Mouse (Mus musculus) layer of hippocampus, adult 2 months (tissue): ENCODE measurements around the gene Cald1. TPM values are rescaled to one million over a fixed set of nuclear protein-coding genes. Genes with fewer than 3 reads are reported as not detected.

ENCODE experiments used
- DNase-seq, 2 experiments: peaks; one replicate each; pipeline ENCODE4 v3.0.0; 2022; ENCODE audit warnings: low spot score in 2 of 2
- H3K27ac ChIP-seq: fragments of 200-600 bp; 2 replicates; pipeline ENCODE4 v1.8.1; 2022
- H3K4me3 ChIP-seq: fragments of 200-600 bp; 2 replicates; pipeline ENCODE4 v1.8.1; 2022; ENCODE audit warnings: mild to moderate bottlenecking
- CTCF ChIP-seq: fragments of 200-600 bp; conservative IDR thresholded peaks from 2 replicates; pipeline ENCODE4 v1.8.1; 2022; ENCODE audit warnings: antibody characterized with exemption, mild to moderate bottlenecking, moderate library complexity
- total RNA-seq, 2 experiments: library from RNA; stranded (reverse); gene quantifications; 2 replicates each; pipeline ENCODE4 v1.2.3; 2021

The Cald1 gene
- total RNA-seq, 2 experiments from 2014 or later, result 32.9 to 38.8 TPM

DNA sequence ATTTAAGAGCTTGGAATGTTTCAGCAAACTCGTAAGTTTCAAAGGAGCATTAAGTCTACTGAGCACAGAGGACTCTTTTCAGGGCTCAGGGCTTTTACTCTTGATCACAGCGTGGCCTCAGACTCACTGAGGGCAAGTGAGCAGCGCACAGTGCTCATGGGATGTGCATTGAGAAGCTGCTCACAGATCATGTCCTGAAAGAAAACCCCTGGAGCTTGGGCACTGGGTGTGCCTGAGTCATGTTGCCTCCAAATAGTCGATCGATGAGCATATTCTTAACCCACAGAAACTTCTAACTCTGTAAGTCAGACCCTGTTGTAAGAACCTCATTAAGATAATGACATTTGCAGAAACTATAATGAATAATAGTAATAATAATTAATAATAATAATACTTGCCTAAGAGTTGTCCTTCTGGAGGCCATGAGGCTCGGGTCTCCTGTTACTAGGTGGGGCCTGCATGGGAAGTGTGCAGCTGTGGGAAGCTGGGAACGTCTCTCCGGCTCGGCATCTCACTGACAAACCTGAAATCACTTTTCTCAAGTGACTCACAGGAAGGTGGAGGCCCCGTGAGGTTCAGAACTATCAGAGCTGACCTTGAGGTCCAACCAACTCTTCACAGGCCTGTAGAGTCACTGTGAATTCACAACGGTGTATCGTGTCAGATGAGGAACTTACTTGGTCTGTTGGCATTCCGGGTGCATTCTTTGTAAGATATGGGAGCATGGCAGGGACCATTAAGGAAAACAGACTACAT, 136.8 kb downstream of the Cald1 start:
- Histone ChIP-seq H3K27ac (no peak overlapping the region), H3K4me3 (no peak overlapping the region)
- no peak for TF ChIP-seq CTCF
- no peak for DNase-seq

DNA sequence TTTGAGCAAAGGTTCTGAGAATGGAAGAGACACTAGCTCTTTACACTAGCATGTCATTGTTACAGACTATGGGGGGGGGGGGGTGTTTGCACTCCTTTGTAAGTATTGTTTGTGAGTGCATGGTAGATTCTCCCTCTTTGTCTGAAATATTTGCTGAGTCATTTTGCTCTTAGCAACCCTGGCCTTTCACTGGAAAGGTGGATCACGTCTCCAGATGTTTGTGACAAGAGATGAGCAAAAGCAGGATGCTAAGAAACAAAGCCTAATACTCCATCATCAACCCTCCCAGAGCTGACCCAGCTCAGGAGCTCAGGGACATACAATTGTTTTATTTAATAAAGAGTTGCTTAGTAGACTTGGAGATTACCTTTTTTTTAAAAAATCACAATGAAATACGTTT, 138.6 kb downstream of the Cald1 start:
- no peak for TF ChIP-seq CTCF
- no peak overlapping the region for H3K4me3 ChIP-seq
- DNase-seq, result no peak
- peak overlapping the region; percentile 53; the same call in 1 of the 2 replicates for H3K27ac ChIP-seq

DNA sequence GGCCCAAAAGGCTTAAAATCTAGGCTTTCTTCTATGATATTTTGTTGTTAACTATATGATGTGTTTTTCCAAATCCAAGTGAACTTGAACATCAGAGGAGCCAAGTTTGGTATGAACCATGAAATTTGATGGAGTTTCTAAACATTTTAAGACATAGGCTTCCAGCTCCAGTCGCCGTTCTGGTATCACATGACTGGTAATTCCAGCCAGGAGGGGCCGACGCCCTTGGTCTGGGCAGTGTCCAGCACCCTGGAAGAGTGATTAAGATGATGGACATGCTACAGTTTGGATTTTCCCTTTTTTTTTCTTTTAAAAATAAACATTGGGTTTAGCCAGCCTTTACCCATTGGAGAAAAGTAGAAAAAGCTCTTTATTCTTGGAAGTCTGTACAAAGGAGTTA, 145.6 kb downstream of the Cald1 start:
- Histone ChIP-seq H3K4me3 (no peak overlapping the region), H3K27ac (no peak overlapping the region)
- no peak for TF ChIP-seq CTCF
- no peak for DNase-seq

DNA sequence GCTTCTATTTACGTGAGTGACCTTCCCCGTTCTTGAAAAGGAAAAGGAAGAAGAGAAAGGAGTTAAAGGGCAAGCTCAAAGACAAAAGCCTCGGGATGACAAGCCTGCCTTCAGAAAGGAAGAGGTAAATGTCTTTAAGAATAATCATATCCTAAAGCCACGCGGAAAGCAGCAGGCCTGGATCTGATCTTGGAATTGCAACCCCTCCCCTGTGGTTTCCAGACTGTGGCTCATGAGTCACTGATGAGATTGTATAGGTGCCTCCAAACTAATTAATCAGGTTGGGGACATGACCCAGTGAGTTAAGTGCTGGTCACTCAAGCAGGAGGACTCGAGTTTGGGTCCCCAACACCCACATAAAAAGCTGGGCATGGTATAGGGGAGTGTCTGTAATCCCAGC, 149.5 kb downstream of the Cald1 start:
- no peak overlapping the region for H3K4me3 ChIP-seq
- DNase-seq, result no peak
- no peak overlapping the region for H3K27ac ChIP-seq
- no peak for TF ChIP-seq CTCF

GRCm38 (mm10) chr6:34748566-34748965, 150.3 kb downstream of the Cald1 start:
- no peak overlapping the region for H3K4me3 ChIP-seq
- no peak for DNase-seq
- no peak for TF ChIP-seq CTCF
- no peak overlapping the region for H3K27ac ChIP-seq

DNA sequence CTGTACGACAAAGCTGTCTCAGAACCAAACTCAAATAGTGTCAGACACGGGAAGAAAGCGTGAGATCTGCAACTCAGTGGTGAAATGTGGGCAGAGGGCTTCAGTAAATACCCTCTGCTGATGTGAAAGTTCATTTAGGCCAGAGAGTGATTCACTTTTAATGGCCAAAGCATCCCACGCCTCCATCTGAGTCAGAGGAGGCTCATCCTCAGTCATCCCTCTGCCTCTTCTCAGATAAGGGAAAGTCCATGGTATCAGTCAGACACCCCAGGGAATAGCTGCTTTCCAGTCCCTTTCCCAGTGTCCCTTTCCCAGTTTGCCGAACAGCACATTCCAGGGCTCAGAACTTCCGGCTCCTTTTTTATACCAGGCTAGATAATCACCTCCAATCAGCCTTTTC, 151.2 kb downstream of the Cald1 start:
- Histone ChIP-seq H3K4me3 (no peak overlapping the region), H3K27ac (no peak overlapping the region)
- TF ChIP-seq CTCF, result no peak
- no peak for DNase-seq

- TF ChIP-seq CTCF, result no peak
- DNase-seq, result no peak
- Histone ChIP-seq H3K4me3 (no peak overlapping the region), H3K27ac (no peak overlapping the region; the same call in 1 of the 2 replicates)
Observed at GRCm38 (mm10) chr6:34750487-34751120, 152.3 kb downstream of the Cald1 start.

DNA sequence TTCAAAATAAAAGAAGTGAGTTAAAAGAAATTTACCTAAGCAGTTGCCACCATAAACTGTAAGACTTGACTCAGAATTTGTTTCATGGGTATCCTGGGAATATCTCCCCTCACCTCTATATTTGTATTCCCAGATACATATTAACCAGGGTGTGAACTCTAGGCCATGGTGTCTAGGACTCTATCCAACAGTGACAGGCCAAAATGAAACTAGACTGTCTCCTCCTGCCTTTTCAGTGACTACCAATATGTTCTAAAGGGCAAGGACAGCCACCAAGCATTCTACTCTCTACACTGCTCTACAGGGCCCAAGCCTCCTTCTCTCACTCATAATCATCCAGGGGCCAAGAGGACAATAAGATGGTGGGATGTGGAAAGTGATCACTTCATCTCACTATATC, 153.3 kb downstream of the Cald1 start:
- no peak for TF ChIP-seq CTCF
- no peak overlapping the region for H3K27ac ChIP-seq
- no peak for DNase-seq
- no peak overlapping the region for H3K4me3 ChIP-seq

- peak; percentile 57 to 68 for DNase-seq
Observed at GRCm38 (mm10) chr6:34754448-34754847, 156.1 kb downstream of the Cald1 start.

GRCm38 (mm10) chr6:34758340-34758739, 160.0 kb downstream of the Cald1 start:
- Histone ChIP-seq H3K27ac (no peak overlapping the region), H3K4me3 (no peak overlapping the region)
- TF ChIP-seq CTCF, result no peak
- no peak for DNase-seq

More at GRCm38 (mm10) chr6:34754448-34754847, 156.1 kb downstream of the Cald1 start:
- no peak overlapping the region for H3K4me3 ChIP-seq
- TF ChIP-seq CTCF, result peak; percentile 87
- no peak overlapping the region for H3K27ac ChIP-seq

DNA sequence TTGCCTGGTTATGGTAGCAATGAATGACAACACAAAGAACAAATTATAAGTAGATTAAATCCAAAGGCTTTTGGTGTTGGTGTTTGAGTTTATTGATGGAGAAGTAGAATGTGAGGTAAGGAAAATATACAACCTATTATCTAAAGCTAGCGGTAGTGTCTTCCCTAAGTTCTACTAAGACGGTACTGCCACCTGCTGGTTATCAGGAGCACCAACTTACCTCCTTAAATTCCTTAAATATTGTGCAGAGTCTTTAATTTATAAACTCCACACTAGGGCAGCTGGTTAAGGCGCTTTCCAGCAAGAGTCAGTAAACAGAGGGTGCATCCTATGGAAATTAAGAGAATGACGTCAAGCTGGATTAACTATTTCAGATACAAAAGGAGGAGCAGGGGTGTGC, 161.7 kb downstream of the Cald1 start:
- peak in 1 of 2 experiments; percentile 50 for DNase-seq
- peak; percentile 87 for TF ChIP-seq CTCF
- Histone ChIP-seq H3K4me3 (no peak overlapping the region), H3K27ac (no peak overlapping the region)

DNA sequence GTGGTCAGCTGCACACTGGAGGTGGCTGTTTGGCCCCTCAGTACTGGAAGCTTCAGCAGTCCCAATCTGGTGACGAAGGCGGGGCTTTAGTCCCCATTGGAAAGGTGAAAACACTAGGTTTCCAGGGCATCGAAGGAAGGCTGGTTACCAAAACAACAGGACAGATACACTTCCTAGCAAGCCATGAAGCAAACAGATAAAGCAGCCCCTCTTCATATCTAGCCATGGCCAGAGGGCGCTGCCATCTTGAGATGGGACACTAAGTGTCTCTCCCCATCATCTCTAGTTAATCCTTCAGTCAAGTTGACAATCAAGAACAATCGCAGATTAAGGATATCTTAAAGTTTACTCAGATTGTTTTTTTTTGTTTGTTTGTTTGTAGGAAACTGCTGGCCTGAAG, 167.4 kb downstream of the Cald1 start:
- no peak for TF ChIP-seq CTCF
- Histone ChIP-seq H3K27ac (no peak overlapping the region), H3K4me3 (no peak overlapping the region)
- DNase-seq, result no peak

- no peak for TF ChIP-seq CTCF
- Histone ChIP-seq H3K4me3 (no peak overlapping the region), H3K27ac (no peak overlapping the region)
- no peak for DNase-seq
Observed at GRCm38 (mm10) chr6:34769984-34770383, 171.7 kb downstream of the Cald1 start.

DNA sequence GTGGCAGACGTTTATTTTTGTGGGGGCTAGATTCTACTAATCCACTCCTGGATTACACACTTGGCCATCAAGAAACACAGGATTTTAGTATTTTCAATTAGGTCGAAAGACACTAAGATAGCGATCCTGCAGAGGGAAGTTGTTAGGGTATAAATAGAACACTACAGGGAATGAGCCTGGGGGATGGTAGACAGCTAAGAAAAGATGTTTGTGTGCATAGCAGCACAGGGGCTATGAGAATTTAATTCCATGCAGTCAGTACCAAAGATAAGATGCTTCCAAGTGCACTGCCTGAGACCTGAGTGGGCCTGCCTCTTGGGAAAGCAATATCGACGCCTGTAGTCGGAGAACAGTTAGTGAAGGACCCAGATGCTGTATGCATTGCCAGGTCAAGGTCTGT, 172.2 kb downstream of the Cald1 start:
- no peak for DNase-seq
- no peak overlapping the region for H3K4me3 ChIP-seq
- no peak for TF ChIP-seq CTCF
- H3K27ac ChIP-seq, result no peak overlapping the region
